ENCODE assay signal across 27 mouse cellular contexts in the genomic region with DNA sequence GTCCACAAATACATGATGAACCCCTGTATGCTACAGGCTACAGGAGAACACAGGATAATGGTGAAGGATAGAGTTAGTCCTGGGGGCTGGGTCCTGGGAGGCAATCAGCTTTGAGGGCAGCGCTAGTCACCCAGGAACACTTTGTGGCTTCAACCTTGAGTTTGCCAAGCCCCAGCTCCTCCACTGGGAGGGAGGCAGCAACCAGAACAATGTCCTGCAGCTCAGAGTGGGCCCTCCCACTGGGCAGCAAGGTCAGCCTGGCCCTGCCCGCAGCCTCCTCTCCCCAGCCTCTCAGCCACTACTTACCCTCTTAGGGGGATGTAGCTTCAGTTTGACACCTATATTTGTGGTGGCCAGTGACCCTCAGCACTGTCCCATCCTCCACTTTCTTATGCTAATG. TPM values are rescaled to one million over a fixed set of nuclear protein-coding genes. Genes with fewer than 3 reads are reported as not detected.
DNase-seq lines count a peak whose midpoint lies in the region; ATAC-seq and TF ChIP-seq lines count a peak whose summit lies in the region.
"Had no signal": no experiment of that assay in that cellular context is flagged by ENCODE, and none has a peak within 500 bp of the region (broad histone marks: within the 10 kb centered on the region; RNA-seq: fewer than 3 reads in every experiment).

No protein-coding gene starts in this region.

- DNase-seq in adrenal gland, postnatal 36 days, result peak; percentile 36 to 53
- no peak for DNase-seq in adrenal gland, postnatal 4 days (ENCODE audit: low spot score in 2 of 2)
- no peak for DNase-seq in midbrain, embryonic 10.5 days (ENCODE audit: low spot score)
- DNase-seq in Muller cell, postnatal 12 days (ENCODE audit: inconsistent ontology term), result peak; percentile 26
- DNase-seq in adipocyte (ENCODE audit: low spot score), result no peak
- DNase-seq in thymus, postnatal 14 days, result no peak
- DNase-seq: adrenal gland, postnatal 25 days; cerebellum, adult 11 months; cerebellum, adult 2 months; cerebellum, adult 9-11 months; cerebellum, postnatal 25 days; forebrain, postnatal 0 days; gastrocnemius, adult 2 months; gastrocnemius, postnatal 14 days; heart, adult 18-20 months; heart, postnatal 10 days; heart, postnatal 36 days had no signal

- no peak overlapping the region for H3K4me2 ChIP-seq in midbrain, embryonic 13.5 days (replicated peaks)
- H3K4me2 ChIP-seq: embryonic facial prominence, embryonic 12.5 days; embryonic facial prominence, embryonic 15.5 days; heart, embryonic 12.5 days; heart, embryonic 15.5 days; hindbrain, embryonic 12.5 days; hindbrain, embryonic 15.5 days had no signal

- H3K4me3 ChIP-seq in midbrain, embryonic 10.5 days, result no peak overlapping the region
- H3K4me3 ChIP-seq in midbrain, embryonic 13.5 days (replicated peaks), result no peak overlapping the region
- no peak overlapping the region for H3K4me3 ChIP-seq in testis, adult 2 months (ENCODE audit: control insufficient read depth, low read depth, low read length)
- H3K4me3 ChIP-seq: embryonic facial prominence, embryonic 12.5 days; embryonic facial prominence, embryonic 15.5 days; gastrocnemius, adult 2 months; heart, embryonic 12.5 days; heart, embryonic 15.5 days; hindbrain, embryonic 12.5 days; hindbrain, embryonic 15.5 days had no signal

- 32% methylated on average over 2 of the region's 2 CpGs for WGBS in midbrain, embryonic 10.5 days
- WGBS in midbrain, embryonic 13.5 days, result 19% methylated on average over 2 of the region's 2 CpGs

- 0 out of 2 replicates have a peak overlapping the region, but pooled peaks have one; percentile 35 for H3K27ac ChIP-seq in midbrain, embryonic 10.5 days (replicated peaks)
- H3K27ac ChIP-seq in midbrain, embryonic 13.5 days, result no peak overlapping the region
- 0 out of 2 replicates have a peak overlapping the region, but pooled peaks have one; percentile 29 for H3K27ac ChIP-seq in testis, adult 2 months (ENCODE audit: control insufficient read depth, insufficient read depth, low read depth, low read length)
- H3K27ac ChIP-seq: embryonic facial prominence, embryonic 12.5 days; embryonic facial prominence, embryonic 15.5 days; gastrocnemius, adult 2 months; heart, embryonic 15.5 days; hindbrain, embryonic 12.5 days; hindbrain, embryonic 15.5 days had no signal

- H3K4me1 ChIP-seq in midbrain, embryonic 10.5 days, result peaks cover 82% of the 10 kb centered on the region
- H3K4me1 ChIP-seq in midbrain, embryonic 13.5 days (replicated peaks), result peaks cover 54% of the 10 kb centered on the region
- H3K4me1 ChIP-seq in testis, adult 2 months (ENCODE audit: control insufficient read depth, insufficient read depth, low read length), result peaks cover 32% of the 10 kb centered on the region

- no peak overlapping the region for H3K9ac ChIP-seq in midbrain, embryonic 13.5 days (replicated peaks)
- H3K9ac ChIP-seq: embryonic facial prominence, embryonic 12.5 days; embryonic facial prominence, embryonic 15.5 days; forebrain, postnatal 0 days; heart, embryonic 12.5 days; heart, embryonic 15.5 days; hindbrain, embryonic 12.5 days; hindbrain, embryonic 15.5 days had no signal

- no peaks in the 10 kb centered on the region for H3K9me3 ChIP-seq in midbrain, embryonic 10.5 days (replicated peaks)
- H3K9me3 ChIP-seq in midbrain, embryonic 13.5 days, result no peaks in the 10 kb centered on the region
- H3K9me3 ChIP-seq: embryonic facial prominence, embryonic 12.5 days; embryonic facial prominence, embryonic 15.5 days; heart, embryonic 12.5 days; heart, embryonic 15.5 days; hindbrain, embryonic 12.5 days; hindbrain, embryonic 15.5 days had no signal

- TF ChIP-seq POLR2A in testis, adult 2 months (IDR thresholded peaks at IDR 0.05; ENCODE audit: control insufficient read depth, low read depth, low read length), result no peak

- TF ChIP-seq CTCF in testis, adult 2 months (IDR thresholded peaks at IDR 0.05; ENCODE audit: control insufficient read depth, insufficient read depth, insufficient replicate concordance, low read depth, low read length), result no peak

- H3K27me3 ChIP-seq in midbrain, embryonic 10.5 days (ENCODE audit: low read depth, poor library complexity, severe bottlenecking), result peaks cover 81% of the 10 kb centered on the region
- H3K27me3 ChIP-seq in midbrain, embryonic 13.5 days, result peaks cover 53% of the 10 kb centered on the region
- no peaks in the 10 kb centered on the region; the same call in 1 of the 2 replicates for H3K27me3 ChIP-seq in testis, adult 2 months (ENCODE audit: control insufficient read depth, insufficient read depth, low read length)
- H3K27me3 ChIP-seq: Patski had no signal

- ATAC-seq in midbrain, embryonic 13.5 days, result no peak
- ATAC-seq: forebrain, embryonic 14.5 days; forebrain, postnatal 0 days; Patski had no signal

- no peaks in the 10 kb centered on the region for H3K36me3 ChIP-seq in midbrain, embryonic 10.5 days
- no peaks in the 10 kb centered on the region for H3K36me3 ChIP-seq in midbrain, embryonic 13.5 days
- no peaks in the 10 kb centered on the region for H3K36me3 ChIP-seq in testis, adult 2 months (ENCODE audit: control insufficient read depth, insufficient read depth, low read length)
- H3K36me3 ChIP-seq: embryonic facial prominence, embryonic 12.5 days; embryonic facial prominence, embryonic 15.5 days; heart, embryonic 12.5 days; heart, embryonic 15.5 days; hindbrain, embryonic 12.5 days; hindbrain, embryonic 15.5 days had no signal

RNA-seq across cellular contexts. Expression of gene Otub1, which starts 37.7 kb away (rescaled TPM):
- total RNA-seq in adrenal gland, postnatal 36 days (2021), result 100 to 1,000 TPM; 118 to 130 TPM
- total RNA-seq in adrenal gland, postnatal 4 days (2021), result 100 to 1,000 TPM; 133 to 135 TPM
- 274 and 293 TPM in 2 replicates for polyA plus RNA-seq in midbrain, embryonic 10.5 days (2016; fragmentation: Nextera tagmentation; extraction: Ambion mirVana)
- polyA plus RNA-seq in midbrain, embryonic 13.5 days (2015; fragmentation: Nextera tagmentation; extraction: Ambion mirVana), result 247 and 260 TPM in 2 replicates
- polyA plus RNA-seq in testis, adult 2 months (2012; rRNA removed), result 49.4 and 49.9 TPM in 2 replicates

RNA-seq across cellular contexts. Expression of gene Cox8a, which starts 49.0 kb away (rescaled TPM):
- total RNA-seq in adrenal gland, postnatal 36 days (2021), result 1,000 to 10,000 TPM; 1,022 to 1,091 TPM
- 100 to 1,000 TPM; 687 to 720 TPM for total RNA-seq in adrenal gland, postnatal 4 days (2021)
- polyA plus RNA-seq in midbrain, embryonic 10.5 days (2016; fragmentation: Nextera tagmentation; extraction: Ambion mirVana), result 895 and 900 TPM in 2 replicates
- 750 and 771 TPM in 2 replicates for polyA plus RNA-seq in midbrain, embryonic 13.5 days (2015; fragmentation: Nextera tagmentation; extraction: Ambion mirVana)
- 117 and 148 TPM in 2 replicates for polyA plus RNA-seq in testis, adult 2 months (2012; rRNA removed)

Comparison
In these comparisons a context has a peak if more than half of its experiments do, and no peak if none do; other contexts are left out.
1. DNase-seq: peak in adrenal gland, postnatal 36 days (2 of 2) and Muller cell, postnatal 12 days (single experiment); none in adrenal gland, postnatal 4 days (0 of 2), midbrain, embryonic 10.5 days (single experiment), adipocyte (single experiment) and thymus, postnatal 14 days (single experiment).